In genomic region chr7:42643120-42643620, GRCm38 (mm10) we compare ENCODE assay signal across 8 mouse cellular contexts. TPM values are rescaled to one million over a fixed set of nuclear protein-coding genes. Genes with fewer than 3 reads are reported as not detected.
DNase-seq lines count a peak whose midpoint lies in the region; ATAC-seq lines count a peak whose summit lies in the region.
"Not testable (repeated sequence)": the region's sequence is repeated elsewhere in the genome, so short reads cannot be mapped to it uniquely, and the experiment has no call there.

No protein-coding gene starts in this region.

- WGBS in embryonic facial prominence, embryonic 14.5 days, result 17% methylated on average over 3 of the region's 3 CpGs
- 13% methylated on average over 3 of the region's 3 CpGs for WGBS in heart, embryonic 10.5 days
- WGBS in hindbrain, embryonic 16.5 days, result 27% methylated on average over 3 of the region's 3 CpGs
- WGBS in liver, embryonic 15.5 days (ENCODE audit: insufficient replicate concordance), result 10% methylated on average over 3 of the region's 3 CpGs
- WGBS in midbrain, embryonic 11.5 days, result 19% methylated on average over 3 of the region's 3 CpGs

- not testable (repeated sequence) for ATAC-seq in embryonic facial prominence, embryonic 14.5 days (ENCODE audit: low read depth); hindbrain, embryonic 16.5 days; liver, embryonic 15.5 days (ENCODE audit: insufficient read depth); midbrain, embryonic 11.5 days (ENCODE audit: low FRiP score)

- peak overlapping the region; percentile 42 for H3K4me3 ChIP-seq in embryonic facial prominence, embryonic 14.5 days (ENCODE audit: low read depth, low read length)
- H3K4me3 ChIP-seq in heart, embryonic 10.5 days, result peak overlapping the region; percentile 56
- H3K4me3 ChIP-seq in hindbrain, embryonic 16.5 days (ENCODE audit: low read length), result peak overlapping the region; percentile 46
- H3K4me3 ChIP-seq in liver, embryonic 15.5 days (replicated peaks), result peak overlapping the region; percentile 57
- peak overlapping the region; percentile 28 for H3K4me3 ChIP-seq in midbrain, embryonic 11.5 days (ENCODE audit: low read depth, low read length)

- peak overlapping the region; percentile 19; the same call in 1 of the 2 replicates for H3K9ac ChIP-seq in embryonic facial prominence, embryonic 14.5 days (ENCODE audit: low read depth, low read length)
- not testable (repeated sequence) for H3K9ac ChIP-seq in hindbrain, embryonic 16.5 days (ENCODE audit: low read depth, low read length); liver, embryonic 15.5 days; midbrain, embryonic 11.5 days (ENCODE audit: low read length)

- not testable (repeated sequence) for H3K27ac ChIP-seq in embryonic facial prominence, embryonic 14.5 days (replicated peaks; ENCODE audit: low read depth, low read length); hindbrain, embryonic 16.5 days (ENCODE audit: low read depth, low read length); liver, embryonic 15.5 days (replicated peaks); midbrain, embryonic 11.5 days (ENCODE audit: low read depth, low read length)
- peak overlapping the region; percentile 36; the same call in 1 of the 2 replicates for H3K27ac ChIP-seq in heart, embryonic 10.5 days

- peak; percentile 6 for DNase-seq in NIH3T3 (ENCODE audit: low read depth)
- not testable (repeated sequence) for DNase-seq in embryonic facial prominence, embryonic 14.5 days (ENCODE audit: low spot score); heart, embryonic 10.5 days (ENCODE audit: low spot score); midbrain, embryonic 11.5 days (ENCODE audit: low spot score, missing footprints)
- DNase-seq in kidney, postnatal 4 days, result peak; percentile 2 to 10
- DNase-seq in ovary, postnatal 36 days (ENCODE audit: low spot score), result peak; percentile 4

- not testable (repeated sequence) for H3K36me3 ChIP-seq in embryonic facial prominence, embryonic 14.5 days (ENCODE audit: control insufficient read depth, insufficient read depth, low read length); heart, embryonic 10.5 days; hindbrain, embryonic 16.5 days (ENCODE audit: control insufficient read depth, insufficient read depth, low read length); liver, embryonic 15.5 days (replicated peaks); midbrain, embryonic 11.5 days (ENCODE audit: control insufficient read depth, insufficient read depth, low read length)

- H3K4me1 ChIP-seq in embryonic facial prominence, embryonic 14.5 days (ENCODE audit: control insufficient read depth, insufficient read depth, low read length); heart, embryonic 10.5 days; hindbrain, embryonic 16.5 days (ENCODE audit: control insufficient read depth, insufficient read depth, low read depth, low read length); liver, embryonic 15.5 days (replicated peaks); midbrain, embryonic 11.5 days (ENCODE audit: control insufficient read depth, insufficient read depth, low read length): not testable (repeated sequence)

- peak overlapping the region; percentile 48 for H3K4me2 ChIP-seq in embryonic facial prominence, embryonic 14.5 days (ENCODE audit: low read depth, low read length)
- peak overlapping the region; percentile 55 for H3K4me2 ChIP-seq in hindbrain, embryonic 16.5 days (ENCODE audit: low read length)
- peak overlapping the region; percentile 65 for H3K4me2 ChIP-seq in liver, embryonic 15.5 days
- H3K4me2 ChIP-seq in midbrain, embryonic 11.5 days, result peak overlapping the region; percentile 36; the same call in 1 of the 2 replicates

- not testable (repeated sequence) for H3K9me3 ChIP-seq in embryonic facial prominence, embryonic 14.5 days (ENCODE audit: control insufficient read depth, low read length); heart, embryonic 10.5 days; hindbrain, embryonic 16.5 days (ENCODE audit: control insufficient read depth, low read length); liver, embryonic 15.5 days (replicated peaks); midbrain, embryonic 11.5 days (ENCODE audit: control insufficient read depth, low read length)

- not testable (repeated sequence) for H3K27me3 ChIP-seq in embryonic facial prominence, embryonic 14.5 days (replicated peaks; ENCODE audit: control insufficient read depth, insufficient read depth, low read length); heart, embryonic 10.5 days (ENCODE audit: insufficient read depth, poor library complexity, severe bottlenecking); hindbrain, embryonic 16.5 days (replicated peaks; ENCODE audit: control insufficient read depth, insufficient read depth, low read length); liver, embryonic 15.5 days; midbrain, embryonic 11.5 days (ENCODE audit: control insufficient read depth, insufficient read depth, low read length)

RNA-seq across cellular contexts. Expression of gene Zfp976, which starts 0.8 kb away (rescaled TPM):
- polyA plus RNA-seq in embryonic facial prominence, embryonic 14.5 days (2014; fragmentation: Nextera tagmentation; extraction: Ambion mirVana), result 0.99 and 1.2 TPM in 2 replicates
- 3.0 and 3.4 TPM in 2 replicates for polyA plus RNA-seq in heart, embryonic 10.5 days (2016; fragmentation: Nextera tagmentation; extraction: Ambion mirVana)
- 2.3 and 2.8 TPM in 2 replicates for polyA plus RNA-seq in hindbrain, embryonic 16.5 days (2015; fragmentation: Nextera tagmentation; extraction: Ambion mirVana)
- polyA plus RNA-seq in liver, embryonic 15.5 days (2015; fragmentation: Nextera tagmentation; extraction: Ambion mirVana), result 0.59 and 0.62 TPM in 2 replicates
- polyA plus RNA-seq in midbrain, embryonic 11.5 days (2014; fragmentation: Nextera tagmentation; extraction: Ambion mirVana), result 0.97 and 0.98 TPM in 2 replicates

RNA-seq across cellular contexts. Expression of gene Zfp975, which starts 49.4 kb away (rescaled TPM):
- polyA plus RNA-seq in embryonic facial prominence, embryonic 14.5 days (2014; fragmentation: Nextera tagmentation; extraction: Ambion mirVana), result 6.5 and 7.1 TPM in 2 replicates
- 9.0 and 9.9 TPM in 2 replicates for polyA plus RNA-seq in heart, embryonic 10.5 days (2016; fragmentation: Nextera tagmentation; extraction: Ambion mirVana)
- polyA plus RNA-seq in hindbrain, embryonic 16.5 days (2015; fragmentation: Nextera tagmentation; extraction: Ambion mirVana), result 6.9 and 7.3 TPM in 2 replicates
- 1.8 and 1.9 TPM in 2 replicates for polyA plus RNA-seq in liver, embryonic 15.5 days (2015; fragmentation: Nextera tagmentation; extraction: Ambion mirVana)
- polyA plus RNA-seq in midbrain, embryonic 11.5 days (2014; fragmentation: Nextera tagmentation; extraction: Ambion mirVana), result 8.3 and 8.6 TPM in 2 replicates

RNA-seq across cellular contexts. Expression of gene Zfp977, which starts 50.8 kb away (rescaled TPM):
- polyA plus RNA-seq in embryonic facial prominence, embryonic 14.5 days (2014; fragmentation: Nextera tagmentation; extraction: Ambion mirVana), result 1.7 and 1.9 TPM in 2 replicates
- polyA plus RNA-seq in heart, embryonic 10.5 days (2016; fragmentation: Nextera tagmentation; extraction: Ambion mirVana), result 1.3 and 1.5 TPM in 2 replicates
- polyA plus RNA-seq in hindbrain, embryonic 16.5 days (2015; fragmentation: Nextera tagmentation; extraction: Ambion mirVana), result 1.7 and 1.9 TPM in 2 replicates
- polyA plus RNA-seq in liver, embryonic 15.5 days (2015; fragmentation: Nextera tagmentation; extraction: Ambion mirVana), result 0.13 and 0.20 TPM in 2 replicates
- polyA plus RNA-seq in midbrain, embryonic 11.5 days (2014; fragmentation: Nextera tagmentation; extraction: Ambion mirVana), result 0.83 and 1.2 TPM in 2 replicates
